Mouse (Mus musculus) liver, postnatal 0 days (tissue): ENCODE results near the gene Hist2h2ac. TPM values are rescaled to one million over a fixed set of nuclear protein-coding genes. Genes with fewer than 3 reads are reported as not detected.

ENCODE experiments used
- ATAC-seq: fragments of 200-750 bp; cut with Nextera tagmentation; 2 replicates; pipeline ENCODE4 v1.8.0; 2017; ENCODE audit warnings: mild to moderate bottlenecking, moderate library complexity
- DNase-seq: peaks from one replicate; pipeline ENCODE4 v3.0.0-alpha.2; 2016
- H3K27ac ChIP-seq: fragments of 300-500 bp; sonication (generic); 2 replicates; pipeline ENCODE4 v1.5.1; 2014; ENCODE audit warnings: antibody characterized with exemption, moderate library complexity, mild to moderate bottlenecking, low read depth
- H3K27me3 ChIP-seq: fragments of 300-500 bp; sonication (generic); 2 replicates; pipeline ENCODE4 v1.6.1; 2014; ENCODE audit warnings: low read length, control low read depth, mixed read lengths; ENCODE audit not compliant: insufficient read depth
- H3K36me3 ChIP-seq: fragments of 300-500 bp; sonication (generic); replicated peaks from 2 replicates; pipeline ENCODE4 v1.6.1; 2014; ENCODE audit warnings: mild to moderate bottlenecking, control low read depth, low read length, moderate library complexity, mixed read lengths; ENCODE audit not compliant: insufficient read depth
- H3K4me1 ChIP-seq: fragments of 300-500 bp; sonication (generic); 2 replicates; pipeline ENCODE4 v1.6.1; 2014; ENCODE audit warnings: antibody characterized with exemption, mild to moderate bottlenecking, control low read depth; ENCODE audit not compliant: insufficient read depth
- H3K4me2 ChIP-seq: fragments of 300-500 bp; sonication (generic); 2 replicates; pipeline ENCODE4 v1.6.1; 2014; ENCODE audit warnings: low read depth, mild to moderate bottlenecking, low read length, moderate library complexity, mixed read lengths
- H3K4me3 ChIP-seq: fragments of 300-500 bp; sonication (generic); 2 replicates; pipeline ENCODE4 v1.5.1; 2014; ENCODE audit warnings: low read depth, low read length
- H3K9ac ChIP-seq: fragments of 300-500 bp; sonication (generic); replicated peaks from 2 replicates; pipeline ENCODE4 v1.6.1; 2014; ENCODE audit warnings: mild to moderate bottlenecking, moderate library complexity
- H3K9me3 ChIP-seq: fragments of 300-500 bp; sonication (generic); 2 replicates; pipeline ENCODE4 v1.6.1; 2016; ENCODE audit warnings: mild to moderate bottlenecking, control low read depth, low read length, mixed read lengths
- CTCF ChIP-seq: sonication (generic); IDR thresholded peaks from 2 replicates; pipeline ENCODE4 v1.5.1; 2016; ENCODE audit warnings: antibody characterized with exemption, low read depth
- EP300 ChIP-seq: IDR thresholded peaks from 2 replicates; pipeline ENCODE4 v1.6.1; 2016; ENCODE audit warnings: antibody characterized with exemption, low read depth, mild to moderate bottlenecking
- WGBS: fragments of 180-500 bp; shearing (Covaris S2); extraction: QIAGEN DNeasy Blood & Tissue Kit; methylation state at CpG from one replicate; pipeline ENCODE4 v1.1.7; 2014; ENCODE audit not compliant: insufficient replicate concordance; 5-methylcytosine and 5-hydroxymethylcytosine counted together
- polyA plus RNA-seq: library from polyadenylated mRNA; unstranded; fragments of >200 nt; fragmentation: Nextera tagmentation; extraction: Ambion mirVana; gene quantifications from 2 replicates; pipeline ENCODE4 v1.2.1, GENCODE M21; 2015

The Hist2h2ac gene
- polyA plus RNA-seq, 1 experiment from 2014 or later = 13.8 TPM

- DNase-seq (no peak), ATAC-seq (no peak)
- Histone ChIP-seq H3K27ac (no peak overlapping the region), H3K36me3 (peaks cover 13% of the 10 kb centered on the region), H3K4me1 (no peaks in the 10 kb centered on the region), H3K9me3 (no peaks in the 10 kb centered on the region), H3K4me2 (no peak overlapping the region), H3K27me3 (no peaks in the 10 kb centered on the region), H3K4me3 (no peak overlapping the region), H3K9ac (no peak overlapping the region)
- WGBS = 34% methylated on average over 4 of the region's 4 CpGs
- TF ChIP-seq EP300 (no peak), CTCF (no peak)
Observed at GRCm38 (mm10) chr3:96182382-96182776, 38.3 kb downstream of the Hist2h2ac start.

- no peaks in the 10 kb centered on the region for H3K27me3 ChIP-seq
- no peak overlapping the region for H3K27ac ChIP-seq
- no peaks in the 10 kb centered on the region for H3K4me1 ChIP-seq
- peak overlapping the region; percentile 34; the same call in 1 of the 2 replicates for H3K4me3 ChIP-seq
- no peaks in the 10 kb centered on the region for H3K9me3 ChIP-seq
- TF ChIP-seq CTCF = no peak
- no peak for TF ChIP-seq EP300
- ATAC-seq = no peak
- 55% methylated on average over 12 of the region's 12 CpGs for WGBS
- H3K36me3 ChIP-seq = peaks cover 16% of the 10 kb centered on the region
- no peak for DNase-seq
- H3K9ac ChIP-seq = no peak overlapping the region
- H3K4me2 ChIP-seq = peak overlapping the region; percentile 73
Observed at GRCm38 (mm10) chr3:96181510-96182381, 38.9 kb downstream of the Hist2h2ac start.

GRCm38 (mm10) chr3:96180727-96181477 is 39.8 kb downstream of the Hist2h2ac start, which contains the start of gene Sv2a:
TSS of gene Sv2a (plus strand) at chr3:96181151.
- Histone ChIP-seq H3K4me2 (peak within 1 kb of the TSS; percentile 73), H3K9ac (0 out of 2 replicates have a peak within 1 kb of the TSS, but pooled peaks have one; percentile 44), H3K9me3 (no peaks in the 10 kb centered on the region), H3K27me3 (no peaks in the 10 kb centered on the region), H3K36me3 (peaks cover 22% of the 10 kb centered on the region), H3K4me1 (no peaks in the 10 kb centered on the region), H3K4me3 (peak within 1 kb of the TSS; percentile 34), H3K27ac (no peak within 1 kb of the TSS)
- WGBS = 6% methylated on average over 9 of the region's 23 CpGs
- peak; percentile 51 for DNase-seq
- TF ChIP-seq EP300 (no peak), CTCF (no peak)
- peak; percentile 38; the same call in 1 of the 2 replicates for ATAC-seq

- TF ChIP-seq EP300 (no peak), CTCF (no peak)
- DNase-seq (no peak), ATAC-seq (no peak)
- Histone ChIP-seq H3K27ac (no peak overlapping the region), H3K4me1 (no peaks in the 10 kb centered on the region; the same call in 1 of the 2 replicates), H3K27me3 (no peaks in the 10 kb centered on the region), H3K36me3 (peaks cover 33% of the 10 kb centered on the region), H3K9me3 (no peaks in the 10 kb centered on the region), H3K4me3 (no peak overlapping the region), H3K4me2 (no peak overlapping the region), H3K9ac (no peak overlapping the region)
- 81% methylated on average over 4 of the region's 4 CpGs for WGBS
Observed at GRCm38 (mm10) chr3:96179531-96179930, 41.1 kb downstream of the Hist2h2ac start.

GRCm38 (mm10) chr3:96178902-96179301 is 41.8 kb downstream of the Hist2h2ac start:
- H3K9me3 ChIP-seq = no peaks in the 10 kb centered on the region
- no peaks in the 10 kb centered on the region for H3K27me3 ChIP-seq
- H3K27ac ChIP-seq = no peak overlapping the region
- H3K4me1 ChIP-seq = peaks cover 2% of the 10 kb centered on the region
- WGBS = 85% methylated on average over 2 of the region's 2 CpGs
- H3K36me3 ChIP-seq = peaks cover 38% of the 10 kb centered on the region
- DNase-seq (no peak), ATAC-seq (no peak)
- H3K4me3 ChIP-seq = no peak overlapping the region
- H3K4me2 ChIP-seq = no peak overlapping the region
- H3K9ac ChIP-seq = no peak overlapping the region
- no peak for TF ChIP-seq CTCF
- no peak for TF ChIP-seq EP300

GRCm38 (mm10) chr3:96178427-96178826 is 42.3 kb downstream of the Hist2h2ac start:
- H3K36me3 ChIP-seq = peaks cover 39% of the 10 kb centered on the region
- no peak for TF ChIP-seq CTCF
- TF ChIP-seq EP300 = no peak
- ATAC-seq (no peak), DNase-seq (no peak)
- 77% methylated on average over 4 of the region's 4 CpGs for WGBS
- H3K4me1 ChIP-seq = peaks cover 6% of the 10 kb centered on the region
- no peak overlapping the region for H3K4me3 ChIP-seq
- no peaks in the 10 kb centered on the region for H3K27me3 ChIP-seq
- no peak overlapping the region for H3K27ac ChIP-seq
- no peak overlapping the region for H3K9ac ChIP-seq
- no peaks in the 10 kb centered on the region for H3K9me3 ChIP-seq
- H3K4me2 ChIP-seq = no peak overlapping the region
